Mouse (Mus musculus) forelimb bud, embryonic 11.5 days (tissue): ENCODE results near the gene Cstf3.
A peak's percentile ranks its signal among the peaks of the same experiment; 100 is the strongest.

ENCODE experiments used
- DNase-seq: peaks from one replicate; pipeline ENCODE4 v3.0.0-alpha.2; 2012; ENCODE audit warnings: low read depth, low spot score

The Cstf3 gene

DNA sequence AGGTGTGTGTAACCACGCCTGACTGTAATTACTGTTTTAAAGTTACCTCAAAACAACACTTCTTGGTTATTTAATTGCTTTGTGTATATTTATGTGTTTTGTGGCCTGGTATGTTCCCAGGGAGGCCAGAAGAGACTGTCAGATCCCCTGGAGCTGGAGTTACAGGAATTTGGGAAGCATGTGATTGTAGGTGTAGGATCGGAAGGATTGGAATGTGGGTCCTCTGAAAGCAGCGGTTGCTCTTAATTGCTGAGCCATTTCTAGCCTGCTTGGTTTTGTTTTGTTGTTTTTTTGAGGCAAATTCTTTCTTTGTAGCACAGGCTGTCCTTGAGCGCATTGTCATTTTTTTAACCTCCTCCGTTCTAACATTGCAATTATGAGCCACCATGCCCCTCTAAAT, 14.4 kb downstream of the Cstf3 start:
- DNase-seq: peak; percentile 21

DNA sequence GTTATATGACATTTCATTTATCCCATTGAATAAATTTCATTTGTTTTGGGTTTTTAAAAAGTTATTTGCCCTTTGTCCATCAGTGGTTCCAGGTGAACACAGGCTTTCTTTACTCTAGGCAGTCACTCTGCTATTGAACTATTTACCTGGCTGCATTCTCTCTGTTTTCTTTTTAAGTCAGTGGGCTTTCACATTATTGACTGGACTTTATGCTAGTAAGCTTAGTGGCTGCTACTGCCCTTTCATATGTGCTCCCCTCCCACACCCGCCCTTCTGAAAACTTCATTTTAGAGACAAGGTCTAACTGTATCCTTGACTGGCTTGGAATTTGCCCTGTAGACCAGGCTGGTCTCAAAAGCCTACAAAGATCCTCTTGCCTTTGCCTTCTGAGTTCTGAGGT, 15.2 kb downstream of the Cstf3 start:
- DNase-seq: no peak

- no peak for DNase-seq
Observed at GRCm38 (mm10) chr2:104614786-104615185, 24.5 kb downstream of the Cstf3 start.

GRCm38 (mm10) chr2:104615985-104616711, 25.8 kb downstream of the Cstf3 start:
- no peak for DNase-seq

DNA sequence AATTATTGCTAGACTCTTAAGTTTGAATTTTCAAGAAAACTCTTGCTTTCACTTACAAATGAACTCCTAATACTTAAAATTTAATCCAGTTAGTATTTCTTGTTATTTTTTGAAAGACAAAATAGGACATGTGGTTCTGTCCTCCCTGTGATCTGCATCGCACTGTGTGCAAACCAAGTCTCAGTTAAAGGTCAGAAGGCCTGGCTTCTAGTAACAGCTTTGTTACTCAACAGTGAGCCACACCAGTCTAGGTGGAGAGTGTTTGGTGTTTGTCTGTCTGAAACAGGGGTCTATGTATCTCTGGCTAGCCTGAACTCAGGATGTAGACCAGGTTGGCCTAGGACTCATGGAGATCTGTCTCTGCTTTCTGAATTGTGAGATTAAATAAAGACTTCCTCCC, 68.3 kb downstream of the Cstf3 start:
- no peak for DNase-seq

DNA sequence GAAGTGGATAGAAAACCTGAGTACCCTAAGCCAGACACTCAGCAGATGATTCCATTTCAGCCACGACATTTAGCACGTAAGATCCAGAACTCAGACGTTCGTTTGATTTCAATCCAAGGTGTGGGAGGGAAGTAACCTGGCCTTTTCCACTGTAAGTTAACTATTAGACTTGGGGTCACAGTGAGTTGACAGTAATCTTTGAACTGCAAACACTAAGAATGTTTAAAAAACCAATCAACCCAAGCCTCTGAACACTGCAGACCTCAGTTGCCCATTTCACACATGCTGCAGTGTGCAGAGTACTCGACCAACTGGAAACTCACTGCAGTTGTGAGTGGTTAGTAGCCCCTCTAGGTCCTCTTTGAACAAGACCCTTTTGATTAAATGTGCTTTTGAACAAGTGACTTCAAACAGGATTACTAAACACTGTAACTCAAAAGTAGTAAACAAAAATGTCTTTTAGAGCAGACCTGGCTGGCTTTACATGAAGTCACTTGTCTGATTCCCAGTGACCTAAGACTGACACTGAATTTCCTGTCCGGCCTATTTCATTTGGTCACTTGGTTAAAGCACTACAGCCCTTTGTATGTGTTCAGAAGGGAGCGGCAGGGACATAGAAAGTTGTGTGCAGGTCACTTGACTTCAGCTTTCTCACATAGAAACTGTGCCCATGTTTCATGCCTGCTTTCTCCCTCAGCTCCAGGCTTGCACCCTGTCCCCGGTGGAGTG, 73.2 kb downstream of the Cstf3 start:
- DNase-seq: no peak

GRCm38 (mm10) chr2:104669122-104669804, 78.9 kb downstream of the Cstf3 start:
- DNase-seq: no peak

DNA sequence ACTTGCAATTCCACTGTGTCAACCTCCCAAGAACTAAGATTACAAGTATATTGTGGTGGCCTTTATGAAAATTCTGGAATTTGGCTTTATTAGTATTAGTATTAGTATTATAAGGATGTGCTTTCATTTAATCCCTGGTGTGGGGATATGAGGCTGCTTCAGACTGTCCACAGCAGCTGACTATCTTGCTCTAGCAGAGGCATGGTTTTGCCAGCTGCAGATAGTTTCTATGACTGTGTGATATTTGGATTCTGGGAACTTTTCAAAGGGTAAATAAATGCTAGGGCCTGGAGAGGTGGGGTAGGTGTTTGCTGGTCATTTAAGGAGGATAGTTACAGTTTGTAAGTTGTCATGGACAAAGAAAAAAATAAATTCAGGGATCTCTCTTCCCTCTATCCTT, 81.4 kb downstream of the Cstf3 start:
- DNase-seq: no peak

DNA sequence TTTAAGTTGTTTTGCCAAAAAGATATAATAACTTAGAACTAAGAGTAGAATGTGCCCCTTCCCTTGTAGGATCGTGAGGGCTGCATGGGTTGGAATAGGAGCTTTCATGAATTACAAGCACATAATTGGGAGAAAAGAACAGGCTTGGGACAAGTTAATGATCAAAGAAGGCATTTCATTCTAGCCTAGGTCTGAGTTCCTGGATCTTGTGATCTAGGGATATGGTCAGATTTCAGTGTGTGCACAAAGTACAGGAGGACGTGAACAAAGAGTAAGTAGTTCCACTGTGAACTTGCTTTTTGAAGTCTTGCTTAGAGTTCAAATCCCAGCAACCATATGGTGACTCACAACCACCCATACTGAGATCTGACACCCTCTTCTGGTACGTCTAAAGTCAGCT, 87.0 kb downstream of the Cstf3 start:
- no peak for DNase-seq

DNA sequence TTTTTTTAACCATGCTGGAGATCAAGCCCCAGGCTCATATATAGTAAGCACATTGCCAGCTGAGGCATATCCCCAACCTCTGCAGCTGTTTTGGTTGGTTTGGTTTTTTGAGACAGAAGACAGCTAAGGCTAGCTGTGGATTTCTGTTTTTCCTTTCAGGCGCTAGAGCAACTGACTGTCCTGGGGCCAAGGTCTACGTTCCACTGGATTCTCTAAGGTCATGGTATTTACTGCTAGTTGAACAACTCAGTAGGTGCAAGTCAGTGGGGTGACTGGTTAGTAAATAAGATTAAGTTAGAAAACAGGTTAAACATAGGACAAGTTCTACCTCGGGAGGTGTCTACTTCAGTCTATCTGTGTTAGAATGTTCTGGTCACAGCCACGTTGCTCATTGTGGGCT, 94.4 kb downstream of the Cstf3 start:
- no peak for DNase-seq

GRCm38 (mm10) chr2:104685418-104685817, 95.1 kb downstream of the Cstf3 start:
- peak; percentile 89 for DNase-seq

DNA sequence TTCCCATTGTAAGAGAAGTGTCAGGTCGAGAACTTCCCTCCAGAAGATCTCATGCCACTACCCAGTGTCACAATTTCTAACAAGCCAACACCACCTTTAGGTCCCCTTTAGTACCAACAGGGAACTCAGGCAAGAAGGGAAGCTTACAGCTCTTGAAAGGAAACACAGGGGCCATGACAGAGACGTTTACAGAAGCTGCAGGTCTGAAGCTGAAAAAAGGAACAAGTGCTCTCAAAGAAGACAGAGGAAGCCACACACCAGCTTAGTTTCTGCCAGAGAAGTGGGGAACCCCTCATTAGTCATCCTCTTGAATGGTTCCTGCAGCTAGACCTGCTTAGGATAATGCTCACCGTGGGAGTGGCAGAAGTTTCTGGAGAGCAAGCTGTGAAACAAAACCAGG, 96.9 kb downstream of the Cstf3 start:
- DNase-seq: no peak

GRCm38 (mm10) chr2:104688321-104688720, 98.0 kb downstream of the Cstf3 start:
- DNase-seq: no peak

- no peak for DNase-seq
Observed at GRCm38 (mm10) chr2:104688724-104689123, 98.4 kb downstream of the Cstf3 start.

- DNase-seq: no peak
Observed at GRCm38 (mm10) chr2:104690720-104691119, 100.4 kb downstream of the Cstf3 start.

GRCm38 (mm10) chr2:104692551-104692950, 102.2 kb downstream of the Cstf3 start:
- no peak for DNase-seq

DNA sequence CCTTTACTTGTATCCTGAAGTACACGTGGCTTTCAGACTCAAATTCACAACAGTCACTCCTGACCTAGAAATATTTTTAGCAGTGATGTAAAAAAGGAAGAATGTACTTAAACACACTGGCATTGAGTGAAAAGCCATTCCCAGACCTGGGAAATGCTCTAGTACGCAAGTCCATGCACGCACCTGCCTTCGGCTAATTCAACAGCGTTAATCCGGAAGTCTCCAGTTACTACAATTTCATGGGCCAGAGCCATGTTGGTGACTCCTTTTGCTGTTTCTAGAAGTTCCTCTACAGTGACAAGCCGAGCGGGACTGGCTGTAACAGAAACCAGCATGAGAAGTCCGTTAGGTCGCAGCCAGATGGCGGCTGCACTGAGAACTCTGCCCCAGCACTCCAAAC, 109.3 kb downstream of the Cstf3 start:
- DNase-seq: peak; percentile 19

- DNase-seq: no peak
Observed at GRCm38 (mm10) chr2:104703158-104703557, 112.8 kb downstream of the Cstf3 start.

DNA sequence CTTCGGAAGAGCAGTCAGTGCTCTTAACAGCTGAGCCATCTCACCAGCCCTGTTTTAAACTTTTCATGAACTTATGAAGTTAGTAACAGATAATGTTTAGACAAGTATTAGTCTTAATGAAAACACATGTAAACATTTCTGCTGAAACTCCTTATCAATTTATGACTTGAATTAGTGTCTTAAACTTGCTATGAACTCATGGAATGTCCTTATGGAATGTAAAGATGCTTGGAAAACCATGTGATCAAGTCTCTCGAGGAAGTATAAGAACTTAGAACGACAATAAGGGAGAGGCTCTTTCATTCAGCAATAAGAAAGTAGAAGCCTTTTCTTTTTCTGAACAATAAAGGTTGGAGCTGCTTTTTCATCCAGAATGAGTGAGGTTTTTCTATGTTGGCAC, 114.0 kb downstream of the Cstf3 start:
- DNase-seq: no peak

DNA sequence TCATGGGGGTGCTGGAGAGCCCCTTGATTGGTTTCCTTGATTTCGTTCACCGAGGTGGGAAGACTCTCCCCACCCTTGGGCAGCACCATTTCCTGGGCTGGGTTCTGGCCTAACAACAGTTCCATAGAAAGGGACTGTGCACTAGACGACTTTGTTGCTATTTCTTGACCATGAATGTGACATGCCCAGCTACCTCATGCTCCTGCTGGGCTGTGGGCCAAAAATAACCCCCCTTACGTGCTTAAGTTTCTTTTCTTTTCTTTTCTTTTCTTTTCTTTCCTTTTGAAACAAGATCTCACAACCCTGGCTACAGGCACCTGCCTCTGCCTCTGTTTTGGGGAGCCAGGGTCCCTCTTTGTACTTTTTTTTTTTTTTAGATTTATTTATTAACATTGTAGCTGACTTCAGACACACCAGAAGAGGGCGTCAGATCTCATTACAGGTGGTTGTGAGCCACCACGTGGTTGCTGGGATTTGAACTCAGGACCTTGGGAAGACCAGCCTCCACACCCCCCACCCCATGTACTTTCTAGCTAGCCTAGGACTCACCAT, 119.5 kb downstream of the Cstf3 start:
- DNase-seq: no peak

DNA sequence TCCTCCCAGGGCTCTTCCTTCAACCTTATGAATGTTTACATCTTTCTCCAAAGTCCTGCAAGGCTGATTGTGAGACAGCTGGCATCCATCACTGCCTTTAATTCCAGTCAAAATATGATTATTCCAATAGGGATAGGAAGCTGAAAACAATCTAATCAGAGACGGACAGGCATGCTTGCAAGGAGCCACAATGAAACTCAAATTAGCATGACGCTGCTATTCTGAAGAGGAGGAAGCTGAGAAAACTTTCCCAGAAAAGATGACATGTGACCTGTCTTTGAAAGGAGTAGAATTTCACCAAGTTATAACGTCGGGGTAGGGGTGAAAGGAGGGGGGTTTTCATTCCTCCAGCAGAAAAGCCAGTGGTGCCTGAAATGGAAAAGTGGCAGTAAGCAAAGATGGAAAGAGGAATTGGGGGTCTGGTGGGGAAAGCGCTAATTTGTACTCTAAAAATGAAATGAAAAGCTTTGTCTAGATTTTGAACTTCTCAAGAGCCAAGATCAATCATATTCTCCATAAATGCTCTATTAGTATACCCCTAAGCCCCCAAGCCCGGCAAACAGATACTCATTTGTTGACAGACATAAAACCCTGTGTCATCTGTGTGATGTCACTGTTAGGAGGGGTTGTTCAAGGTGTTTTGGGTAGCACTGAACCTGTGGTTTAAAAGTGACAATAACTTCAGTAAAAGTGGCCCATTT, 120.5 kb downstream of the Cstf3 start:
- no peak for DNase-seq
